Mouse (Mus musculus): ENCODE data around the gene Senp5. TPM values are rescaled to one million over a fixed set of nuclear protein-coding genes. Genes with fewer than 3 reads are reported as not detected.

Senp5 gene
- polyA plus RNA-seq (2015; fragmentation: Nextera tagmentation; extraction: Ambion mirVana), result 10.3 and 10.7 TPM in 2 replicates

GRCm38 (mm10) chr16:32002509-32003477 is at the start of gene Senp5:
TSS of gene Senp5 (minus strand) at chr16:32003287.

DNA sequence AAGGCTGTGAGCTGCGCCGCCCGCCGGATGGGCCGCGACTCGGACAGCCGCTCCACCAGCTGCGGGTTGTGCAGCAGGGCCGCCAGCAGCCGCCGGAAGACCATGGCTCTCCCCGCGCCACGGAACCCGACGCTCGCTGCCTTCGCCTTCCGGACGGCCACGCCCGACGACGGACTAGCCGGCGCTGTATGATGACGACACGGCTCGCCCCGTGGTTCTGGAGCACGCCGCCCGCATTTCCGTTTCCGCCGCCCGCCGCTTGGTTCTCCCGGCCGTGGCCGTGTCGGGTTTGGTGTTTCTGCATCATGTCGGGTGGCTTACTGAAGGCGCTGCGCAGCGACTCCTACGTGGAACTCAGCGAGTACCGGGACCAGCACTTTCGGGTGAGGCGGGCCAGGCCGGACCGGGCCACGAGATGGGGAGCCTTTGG is 54.7 kb downstream of the Senp5 start, which contains the start of the genes 0610012G03Rik and Ncbp2:
0610012G03Rik (minus strand) TSS at position 150 of the 430 bp plus-strand sequence.
Ncbp2 (plus strand) TSS at position 169 of the 430 bp plus-strand sequence.

DNA sequence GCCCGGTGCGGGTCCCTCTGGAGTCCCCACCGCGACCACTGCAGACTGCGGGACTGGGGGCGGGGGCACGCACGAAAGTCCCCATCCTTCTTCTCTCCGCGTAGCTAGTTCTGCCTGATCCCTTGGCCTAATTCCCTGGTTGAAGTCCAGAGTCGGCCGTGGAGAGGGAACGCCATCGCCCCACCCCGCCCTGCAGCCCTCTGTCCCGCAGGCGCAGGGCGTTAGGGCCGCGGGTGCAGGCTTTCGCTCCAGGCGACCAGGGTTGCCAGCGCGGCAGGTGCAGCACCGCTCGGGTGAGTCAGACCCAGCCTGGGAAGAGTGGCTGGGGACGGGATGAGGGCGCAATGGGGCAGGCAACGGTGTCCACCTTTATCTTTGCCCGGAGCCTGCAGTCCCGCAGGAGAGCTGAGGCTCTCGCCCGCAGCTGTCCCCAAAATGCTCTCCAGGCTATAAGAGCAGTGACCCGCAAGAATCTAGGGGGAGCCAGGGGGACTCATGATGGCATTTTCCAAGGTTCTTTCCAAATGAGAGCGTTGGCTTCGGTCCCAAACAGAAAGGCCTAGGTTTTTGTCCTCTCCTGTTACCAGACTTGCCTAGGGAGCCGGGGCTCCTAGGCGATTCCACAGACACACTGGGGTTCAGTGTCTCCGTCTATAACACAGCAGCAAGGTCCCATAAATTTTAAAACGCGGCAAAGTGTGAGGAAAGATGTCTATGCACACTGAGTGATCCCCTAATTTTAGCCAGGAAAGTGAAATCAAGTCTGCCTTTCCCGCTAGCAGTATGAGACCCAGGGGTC is 69.1 kb downstream of the Senp5 start, which contains the start of gene Pigz:
Pigz (plus strand) TSS at position 101 of the 799 bp plus-strand sequence.

Small RNA genes within 50 kb of the gene (microRNA-seq; reads per million reads assigned to microRNA genes)
- not detected for gene Gm26269

Other genes starting within 250 kb of the Senp5 start
- 0.18 and 0.24 TPM in 2 replicates for gene Meltf, start 124.5 kb downstream of the Senp5 start, polyA plus RNA-seq (2015; fragmentation: Nextera tagmentation; extraction: Ambion mirVana)
- 6.4 and 7.2 TPM in 2 replicates for gene Pigz, start 69.4 kb downstream of the Senp5 start, polyA plus RNA-seq (2015; fragmentation: Nextera tagmentation; extraction: Ambion mirVana)
- gene 0610012G03Rik, start 54.8 kb downstream of the Senp5 start, polyA plus RNA-seq (2015; fragmentation: Nextera tagmentation; extraction: Ambion mirVana), result 142 and 153 TPM in 2 replicates
- gene Ncbp2, start 54.8 kb downstream of the Senp5 start, polyA plus RNA-seq (2015; fragmentation: Nextera tagmentation; extraction: Ambion mirVana), result 63.9 and 69.2 TPM in 2 replicates
- 17.7 and 18.4 TPM in 2 replicates for gene Pak2, start 76.1 kb upstream of the Senp5 start, polyA plus RNA-seq (2015; fragmentation: Nextera tagmentation; extraction: Ambion mirVana)
- 70.9 and 79.9 TPM in 2 replicates for gene Pigx, start 96.5 kb upstream of the Senp5 start, polyA plus RNA-seq (2015; fragmentation: Nextera tagmentation; extraction: Ambion mirVana)
- 50.8 and 54.6 TPM in 2 replicates for gene Cep19, start 96.5 kb upstream of the Senp5 start, polyA plus RNA-seq (2015; fragmentation: Nextera tagmentation; extraction: Ambion mirVana)
- 6.0 and 7.1 TPM in 2 replicates for gene Nrros, start 162.3 kb upstream of the Senp5 start, polyA plus RNA-seq (2015; fragmentation: Nextera tagmentation; extraction: Ambion mirVana)
- not detected in 2 replicates for gene Bex6, start 176.5 kb upstream of the Senp5 start, polyA plus RNA-seq (2015; fragmentation: Nextera tagmentation; extraction: Ambion mirVana)
- gene Fbxo45, start 243.9 kb upstream of the Senp5 start, polyA plus RNA-seq (2015; fragmentation: Nextera tagmentation; extraction: Ambion mirVana), result 17.6 and 18.9 TPM in 2 replicates
- gene Wdr53, start 243.9 kb upstream of the Senp5 start, polyA plus RNA-seq (2015; fragmentation: Nextera tagmentation; extraction: Ambion mirVana), result 16.5 and 16.9 TPM in 2 replicates